Mouse (Mus musculus) cerebellum, postnatal 36 days (tissue): ENCODE data around the gene Hoxc5.
A peak's percentile ranks its signal among the peaks of the same experiment; 100 is the strongest.

ENCODE experiments used
- DNase-seq, 2 experiments: peaks; one replicate each; pipeline ENCODE4 v3.0.0; 2021 to 2022; ENCODE audit warnings: mixed read lengths in 2 of 2

Gene Hoxc5

GRCm38 (mm10) chr15:103011928-103012486 lies 44.8 kb downstream of the Hoxc5 start:
- no peak for DNase-seq

- peak; percentile 33 to 34 for DNase-seq
These were observed 46.2 kb downstream of the Hoxc5 start for GRCm38 (mm10) chr15:103013238-103013984.

DNA sequence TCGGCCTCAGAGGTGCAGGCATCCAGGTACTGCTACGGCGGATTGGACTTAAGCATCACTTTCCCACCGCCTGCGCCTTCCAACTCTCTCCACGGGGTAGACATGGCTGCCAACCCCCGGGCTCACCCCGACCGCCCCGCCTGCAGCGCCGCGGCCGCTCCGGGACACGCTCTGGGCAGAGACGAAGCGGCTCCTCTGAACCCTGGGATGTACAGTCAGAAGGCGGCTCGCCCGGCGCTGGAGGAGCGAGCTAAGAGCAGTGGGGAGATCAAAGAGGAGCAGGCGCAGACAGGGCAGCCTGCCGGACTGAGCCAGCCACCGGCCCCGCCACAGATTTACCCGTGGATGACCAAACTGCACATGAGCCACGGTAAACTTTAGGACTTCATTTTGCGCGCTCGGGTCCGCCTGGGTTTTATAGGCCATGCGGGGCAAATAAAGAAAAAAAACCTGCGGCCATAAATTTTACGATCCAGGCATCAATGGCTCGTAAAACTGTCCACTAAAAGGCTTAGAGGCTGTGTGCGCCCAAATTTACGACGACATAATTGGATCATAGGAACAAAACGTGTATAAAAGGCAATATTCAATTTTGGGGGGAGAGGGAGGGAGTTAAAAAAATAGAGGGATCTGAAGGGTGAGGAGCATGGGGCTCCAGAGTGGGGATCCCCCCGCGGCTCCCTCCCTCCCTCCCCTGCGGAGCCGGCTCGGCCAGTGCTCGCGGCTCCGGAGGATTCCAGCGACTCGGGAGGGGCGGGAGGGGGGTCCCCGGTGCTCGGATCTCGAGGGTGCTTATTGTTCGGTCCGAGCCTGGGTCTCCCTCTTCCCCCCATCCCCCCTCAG lies 47.1 kb downstream of the Hoxc5 start:
- DNase-seq, result no peak

- no peak for DNase-seq
These were observed 47.8 kb downstream of the Hoxc5 start for GRCm38 (mm10) chr15:103015009-103015399.

DNA sequence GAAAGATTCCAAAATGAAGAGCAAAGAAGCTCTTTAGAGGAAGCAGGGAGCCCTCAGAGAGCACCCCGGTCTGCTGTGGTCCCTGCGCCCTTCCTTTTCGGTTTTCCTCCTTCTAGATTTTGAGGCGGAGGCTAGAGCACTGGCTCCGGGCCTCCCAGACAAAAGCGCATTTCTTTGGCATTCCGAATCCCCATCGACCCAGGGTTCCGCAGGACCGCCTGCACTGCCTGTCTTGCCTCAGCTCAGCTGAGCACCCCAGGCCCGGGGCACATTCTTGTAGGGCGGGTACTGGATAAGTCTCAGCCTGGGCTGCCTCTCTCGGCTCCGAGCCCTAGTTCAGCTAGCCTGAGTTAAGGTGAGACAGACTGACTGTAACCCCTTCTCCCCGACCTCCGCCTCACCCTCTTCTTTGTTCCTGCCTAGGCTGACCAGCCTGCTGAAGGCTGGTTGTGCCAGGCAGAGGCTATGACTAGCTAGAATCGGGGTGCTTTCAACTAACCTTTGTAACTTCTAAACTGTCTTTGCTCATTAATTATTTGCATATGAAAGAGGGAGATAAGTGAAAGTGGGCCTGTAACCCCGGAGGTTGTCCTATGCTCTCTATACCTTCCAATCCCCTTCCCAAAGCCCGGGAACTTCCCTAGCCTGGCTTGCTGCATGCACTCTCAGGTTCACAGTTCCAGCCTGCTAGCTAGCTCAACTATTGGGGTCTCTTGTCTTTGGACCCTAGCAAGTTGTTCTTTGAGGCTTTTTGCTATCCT lies 48.3 kb downstream of the Hoxc5 start:
- no peak for DNase-seq

- DNase-seq, result no peak
These were observed 51.4 kb downstream of the Hoxc5 start, which contains the start of gene Hoxc4 for GRCm38 (mm10) chr15:103018636-103019035. Gene Hoxc4, plus strand, starts transcription at chr15:103018934.

- DNase-seq, result no peak
These were observed 53.7 kb downstream of the Hoxc5 start for GRCm38 (mm10) chr15:103020899-103021418.

DNA sequence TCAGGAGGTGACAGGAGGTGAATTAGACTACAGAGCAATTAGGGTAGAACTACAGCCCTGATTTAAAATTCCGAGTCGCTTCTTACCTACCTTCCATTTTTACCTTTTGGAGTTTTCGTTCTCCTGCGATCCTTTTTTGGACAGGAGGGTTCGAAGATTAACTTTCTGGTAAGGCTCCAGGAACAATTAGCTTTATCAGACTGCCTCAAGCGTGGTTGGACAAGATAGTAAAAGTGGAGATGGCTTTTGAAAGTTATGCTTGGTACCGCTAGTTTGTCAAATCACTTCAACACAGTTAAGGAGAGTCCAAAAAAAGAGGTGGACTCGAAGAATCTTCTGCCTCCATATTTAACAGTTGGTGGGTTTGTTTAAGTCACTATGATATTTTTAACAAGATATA lies 54.3 kb downstream of the Hoxc5 start:
- no peak for DNase-seq

DNA sequence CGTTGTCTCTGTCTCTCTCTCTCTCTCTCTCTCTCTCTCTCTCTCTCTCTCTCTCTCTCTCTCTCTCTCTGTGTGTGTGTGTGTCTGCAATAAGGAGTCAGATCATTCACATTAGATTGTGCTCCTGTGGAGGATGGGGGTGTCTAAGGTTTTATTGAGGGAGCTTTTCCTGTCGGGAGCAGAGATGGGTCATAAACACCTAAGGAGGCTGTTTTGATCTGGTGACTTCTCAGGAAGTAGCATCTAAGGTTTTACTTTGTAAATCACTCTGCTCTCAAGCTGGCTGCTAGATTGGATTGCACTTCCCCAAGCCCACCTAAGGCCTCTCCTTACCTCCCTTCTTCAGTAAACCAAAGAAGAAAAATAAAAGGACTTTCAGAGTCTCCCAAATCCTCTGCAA lies 56.9 kb downstream of the Hoxc5 start:
- DNase-seq, result no peak

GRCm38 (mm10) chr15:103027266-103028235 lies 60.3 kb downstream of the Hoxc5 start:
- DNase-seq, result no peak

DNA sequence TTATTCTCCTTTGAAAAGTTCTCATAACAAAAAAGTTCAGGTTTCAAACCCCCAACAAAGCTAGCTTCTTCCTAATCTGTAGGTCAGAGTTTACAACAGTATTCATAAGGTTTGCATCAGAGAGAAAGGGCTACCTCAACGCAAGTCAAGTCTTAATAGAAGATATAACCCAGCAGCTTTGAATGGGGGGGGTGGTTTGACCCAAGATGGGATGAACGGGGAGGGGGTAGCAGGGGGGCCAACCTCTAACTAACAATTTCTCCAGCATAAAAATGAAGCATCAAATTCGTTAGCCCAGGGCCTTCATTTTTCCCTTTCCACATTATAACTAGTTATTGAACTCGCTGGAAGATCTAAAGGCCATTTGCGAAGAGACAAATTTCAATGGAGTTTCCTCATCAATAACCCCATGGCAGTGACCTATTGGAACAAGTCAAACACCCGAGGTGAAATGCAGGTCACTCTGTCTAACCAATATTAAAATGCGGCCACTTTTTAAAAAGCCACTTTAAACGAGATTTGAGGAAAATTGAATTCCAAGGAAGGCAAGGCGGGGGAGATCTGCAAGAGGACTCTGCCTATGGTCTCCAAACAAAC lies 61.8 kb downstream of the Hoxc5 start:
- DNase-seq, result no peak

DNA sequence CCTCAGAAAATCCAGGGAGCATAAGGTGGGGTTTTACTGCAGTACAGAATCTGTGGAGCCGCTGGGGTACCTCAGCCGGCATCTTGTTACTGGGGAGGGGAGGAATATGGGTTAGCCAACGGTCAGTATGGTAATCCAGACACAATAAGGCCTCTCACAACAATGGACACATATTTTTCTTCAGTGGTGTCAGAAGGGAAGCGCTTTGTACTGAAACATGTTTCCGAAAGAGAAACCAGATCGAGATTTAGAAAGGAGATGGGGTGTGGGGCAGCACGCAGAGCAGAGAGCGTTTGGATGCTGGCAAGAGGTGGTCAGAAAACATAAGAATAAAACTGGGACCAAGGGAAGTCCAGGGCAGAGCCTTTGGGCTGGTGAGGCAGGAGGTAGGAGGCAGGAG lies 62.9 kb downstream of the Hoxc5 start:
- DNase-seq, result no peak

- DNase-seq, result no peak
These were observed 64.9 kb downstream of the Hoxc5 start for GRCm38 (mm10) chr15:103032167-103032566.

GRCm38 (mm10) chr15:103032646-103033575 lies 65.7 kb downstream of the Hoxc5 start:
- DNase-seq, result no peak

- DNase-seq, result no peak
These were observed 67.0 kb downstream of the Hoxc5 start for GRCm38 (mm10) chr15:103034043-103034806.

DNA sequence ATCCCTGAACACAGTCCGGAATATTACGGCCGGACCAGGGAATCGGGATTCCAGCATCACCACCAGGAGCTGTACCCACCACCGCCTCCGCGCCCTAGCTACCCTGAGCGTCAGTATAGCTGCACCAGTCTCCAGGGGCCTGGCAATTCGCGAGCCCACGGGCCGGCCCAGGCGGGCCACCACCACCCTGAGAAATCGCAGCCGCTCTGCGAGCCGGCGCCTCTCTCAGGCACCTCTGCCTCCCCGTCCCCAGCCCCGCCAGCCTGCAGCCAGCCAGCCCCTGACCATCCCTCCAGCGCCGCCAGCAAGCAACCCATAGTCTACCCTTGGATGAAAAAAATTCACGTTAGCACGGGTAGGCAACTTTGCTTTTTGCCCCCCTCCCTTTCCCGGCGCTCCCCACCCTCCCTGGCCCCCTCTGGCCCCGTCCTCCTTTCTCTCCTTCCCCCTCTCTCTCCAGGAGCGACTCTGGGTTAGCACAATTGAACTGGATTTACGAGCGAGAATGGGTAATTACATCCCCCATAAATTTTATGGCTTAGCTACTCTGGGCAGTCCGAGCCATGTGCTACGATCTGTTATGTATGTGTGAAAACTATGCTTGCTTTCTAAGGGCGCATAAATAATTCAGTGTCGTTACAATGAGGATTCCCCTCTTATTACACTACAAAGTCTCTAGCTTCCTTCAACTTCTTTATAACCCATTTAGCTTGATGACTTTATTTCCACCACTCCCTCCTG lies 67.7 kb downstream of the Hoxc5 start:
- no peak for DNase-seq

GRCm38 (mm10) chr15:103035548-103035881 lies 68.3 kb downstream of the Hoxc5 start:
- DNase-seq, result no peak

DNA sequence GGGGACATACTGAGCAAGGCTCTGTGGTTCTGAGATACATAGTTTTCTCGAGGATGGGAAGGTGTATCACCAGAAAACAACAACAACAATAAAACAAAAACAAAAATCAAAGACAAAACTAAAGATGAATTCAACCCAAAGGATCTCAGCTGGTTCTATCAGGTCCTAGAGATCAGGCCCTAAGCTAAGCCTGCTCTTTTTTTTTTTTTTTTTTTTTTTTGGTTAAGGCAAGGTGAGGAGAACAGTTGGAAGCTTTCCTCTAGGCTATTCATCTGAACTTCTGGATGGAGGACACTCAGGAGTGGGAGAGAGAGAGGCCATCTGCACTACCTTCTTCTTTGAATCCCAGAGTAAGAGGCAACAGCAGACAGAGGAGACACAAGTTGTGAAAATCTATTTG lies 70.3 kb downstream of the Hoxc5 start:
- DNase-seq, result no peak
